Mouse (Mus musculus) heart, adult 2 months (tissue): ENCODE measurements around the gene Bpgm. TPM values are rescaled to one million over a fixed set of nuclear protein-coding genes. Genes with fewer than 3 reads are reported as not detected.

Experiments
- DNase-seq, 2 experiments: peaks; one replicate each; pipeline ENCODE4 v3.0.0; 2021
- H3K27ac ChIP-seq: fragments of 200-600 bp; 2 replicates; pipeline ENCODE4 v1.8.1; 2022
- H3K27me3 ChIP-seq: fragments of 200-500 bp; 2 replicates; pipeline ENCODE4 v1.6.1; 2012; ENCODE audit warnings: mild to moderate bottlenecking, low read length, inconsistent platforms, mixed read lengths; ENCODE audit not compliant: control insufficient read depth, insufficient read depth
- H3K36me3 ChIP-seq: fragments of 200-500 bp; 2 replicates; pipeline ENCODE4 v1.6.1; 2012; ENCODE audit warnings: low read length, inconsistent platforms; ENCODE audit not compliant: control insufficient read depth, insufficient read depth
- H3K4me1 ChIP-seq: fragments of 200-500 bp; 2 replicates; pipeline ENCODE4 v1.6.1; 2011; ENCODE audit warnings: low read length; ENCODE audit not compliant: control insufficient read depth, insufficient read depth
- H3K4me3 ChIP-seq: fragments of 200-600 bp; 2 replicates; pipeline ENCODE4 v1.8.1; 2022
- H3K79me2 ChIP-seq: fragments of 200-500 bp; replicated peaks from 2 replicates; pipeline ENCODE4 v1.6.1; 2012; ENCODE audit warnings: mild to moderate bottlenecking, inconsistent platforms, low read length, moderate library complexity, mixed read lengths; ENCODE audit not compliant: control insufficient read depth, insufficient read depth
- H3K9ac ChIP-seq: fragments of 200-500 bp; 2 replicates; pipeline ENCODE4 v1.6.1; 2012; ENCODE audit warnings: low read depth, mild to moderate bottlenecking, control low read depth, inconsistent platforms, low read length, mixed read lengths
- CTCF ChIP-seq: fragments of 200-600 bp; IDR thresholded peaks from 2 replicates; pipeline ENCODE4 v1.8.1; 2022; ENCODE audit warnings: antibody characterized with exemption, mild to moderate bottlenecking, moderate library complexity
- EP300 ChIP-seq: fragments of 200-500 bp; IDR thresholded peaks from 2 replicates; pipeline ENCODE4 v1.6.1; 2011; ENCODE audit warnings: low read depth, low read length, control low read depth; ENCODE audit not compliant: insufficient read depth
- POLR2A ChIP-seq: fragments of 200-500 bp; IDR thresholded peaks from 2 replicates; pipeline ENCODE4 v1.6.1; 2011; ENCODE audit warnings: mild to moderate bottlenecking, low read depth, low read length, control low read depth; ENCODE audit not compliant: insufficient read depth
- WGBS: fragments of 180-500 bp; shearing (Covaris S2); methylation state at CpG from one replicate; pipeline ENCODE4 v1.1.7; 2018; 5-methylcytosine and 5-hydroxymethylcytosine counted together
- intact Hi-C: fragments of 180-260 bp; cut with DNase I; formaldehyde crosslinking; loops from one replicate; pipeline ENCODE4 v1.15.1; 2025
- polyA plus RNA-seq: library from polyadenylated mRNA; depleted of rRNA; stranded (reverse); fragments of >200 nt; gene quantifications from 2 replicates; pipeline ENCODE4 v1.2.3, GENCODE M21; 2012
- total RNA-seq, 2 experiments: library from RNA; stranded (reverse); gene quantifications; 2 replicates each; pipeline ENCODE4 v1.2.3; 2021

The Bpgm gene
- total and polyA plus RNA-seq, 3 experiments: 38.6 to 148 (median 72.4) TPM

DNA sequence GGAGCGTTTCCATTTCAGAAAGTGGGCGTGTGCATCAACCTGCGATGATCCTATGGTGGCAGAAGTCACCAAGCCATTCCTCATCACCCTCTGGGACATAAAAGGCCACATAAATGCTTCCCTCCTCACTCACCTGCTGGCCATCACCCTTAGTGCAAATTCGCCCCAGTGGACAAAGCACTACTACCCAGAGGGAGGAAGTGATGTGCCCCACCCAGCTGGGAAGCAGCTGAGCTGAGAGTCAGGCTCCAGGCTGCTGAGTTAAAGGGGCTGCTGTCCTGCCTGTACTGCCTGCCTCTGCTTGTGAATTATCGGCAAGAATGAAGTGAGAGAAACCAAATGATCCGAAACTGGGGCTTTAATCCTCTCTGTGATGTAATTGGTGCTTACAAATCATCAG is 49.9 kb downstream of the Bpgm start:
- no peaks in the 10 kb centered on the region for H3K79me2 ChIP-seq
- WGBS: 74% methylated on average over 6 of the region's 6 CpGs
- no peak for TF ChIP-seq EP300
- TF ChIP-seq POLR2A: no peak
- TF ChIP-seq CTCF: no peak
- no peaks in the 10 kb centered on the region for H3K4me1 ChIP-seq
- no peak overlapping the region for H3K27ac ChIP-seq
- H3K36me3 ChIP-seq: no peaks in the 10 kb centered on the region
- intact Hi-C loops: no loop called here
- no peaks in the 10 kb centered on the region for H3K27me3 ChIP-seq
- no peak overlapping the region for H3K9ac ChIP-seq
- no peak for DNase-seq
- H3K4me3 ChIP-seq: no peak overlapping the region

DNA sequence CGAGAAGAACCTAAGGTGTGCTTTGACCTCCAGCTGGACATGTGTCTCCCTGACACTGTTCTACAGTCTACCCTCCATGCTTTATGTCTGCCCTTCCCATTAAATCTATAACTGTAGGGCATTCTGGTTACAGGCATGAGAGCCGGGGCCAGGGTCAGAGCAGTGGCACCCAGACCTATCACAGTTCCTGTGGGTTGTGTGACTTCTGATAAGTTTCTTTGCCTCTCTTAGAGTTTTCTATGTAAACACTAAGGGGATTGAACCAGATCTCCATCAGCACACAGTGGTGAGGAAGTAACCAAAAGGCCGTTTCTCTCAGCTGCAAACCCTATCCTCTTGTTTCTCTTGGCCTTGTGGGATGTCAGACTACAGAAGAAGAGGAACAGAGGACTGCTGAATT is 50.4 kb downstream of the Bpgm start:
- TF ChIP-seq EP300: no peak
- no peak for TF ChIP-seq POLR2A
- no peak for TF ChIP-seq CTCF
- no peak for DNase-seq
- Histone ChIP-seq H3K79me2 (no peaks in the 10 kb centered on the region), H3K4me1 (no peaks in the 10 kb centered on the region), H3K4me3 (no peak overlapping the region), H3K9ac (no peak overlapping the region), H3K27ac (no peak overlapping the region), H3K27me3 (no peaks in the 10 kb centered on the region), H3K36me3 (no peaks in the 10 kb centered on the region)
- intact Hi-C loops: no loop called here
- 84% methylated on average over 3 of the region's 3 CpGs for WGBS

DNA sequence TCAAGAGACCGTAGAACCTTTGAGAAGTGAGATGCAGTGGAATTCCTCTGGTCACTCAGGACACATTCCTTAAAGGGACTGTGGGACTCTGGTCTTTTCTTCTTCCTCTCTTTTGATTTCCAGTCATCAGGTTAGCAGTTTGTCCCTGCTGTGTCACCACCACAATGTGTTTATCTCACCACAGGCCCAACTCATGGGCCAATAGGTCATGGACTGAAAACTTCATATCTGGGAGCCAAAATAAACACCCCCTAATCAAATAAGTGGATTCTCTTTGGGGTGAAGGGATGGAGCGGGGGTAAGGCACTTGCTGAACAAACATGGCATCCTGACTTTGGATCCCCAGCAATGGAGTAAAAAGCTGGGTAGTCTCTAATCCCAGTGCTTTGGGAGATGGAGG is 52.1 kb downstream of the Bpgm start:
- Histone ChIP-seq H3K4me1 (no peaks in the 10 kb centered on the region), H3K9ac (no peak overlapping the region)
- intact Hi-C loops: no loop called here

DNA sequence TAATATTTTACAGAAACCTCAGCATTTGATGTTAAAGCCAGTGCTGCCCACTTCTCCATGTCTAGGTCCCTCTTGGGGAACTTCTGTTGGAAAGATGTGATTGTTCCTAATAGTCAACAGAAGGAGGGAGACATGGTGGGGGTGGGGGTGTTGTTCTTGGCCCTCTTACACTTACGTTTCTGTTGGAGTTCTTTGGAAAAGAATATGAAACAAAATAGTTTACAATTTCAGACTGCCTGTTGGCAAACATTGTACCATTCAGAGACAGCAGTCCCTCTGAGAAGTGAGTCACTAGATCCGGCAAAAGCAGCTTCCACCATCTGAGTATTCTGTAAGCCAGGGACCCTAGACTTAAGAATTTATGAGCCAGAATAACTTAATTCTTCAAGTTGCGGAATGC is 54.0 kb downstream of the Bpgm start:
- Histone ChIP-seq H3K27me3 (no peaks in the 10 kb centered on the region), H3K4me1 (no peaks in the 10 kb centered on the region), H3K36me3 (no peaks in the 10 kb centered on the region), H3K79me2 (no peaks in the 10 kb centered on the region), H3K9ac (no peak overlapping the region), H3K4me3 (no peak overlapping the region), H3K27ac (no peak overlapping the region)
- TF ChIP-seq POLR2A (no peak), CTCF (no peak), EP300 (no peak)
- intact Hi-C loops: no loop called here
- DNase-seq: no peak
- 64% methylated on average over 3 of the region's 3 CpGs for WGBS

More for the DNA sequence above, 52.1 kb downstream of the Bpgm start:
- TF ChIP-seq POLR2A (no peak), EP300 (no peak), CTCF (no peak)
- Histone ChIP-seq H3K79me2 (no peaks in the 10 kb centered on the region), H3K27me3 (no peaks in the 10 kb centered on the region), H3K4me3 (no peak overlapping the region), H3K36me3 (no peaks in the 10 kb centered on the region), H3K27ac (no peak overlapping the region)
- WGBS: 94% methylated on average over 2 of the region's 2 CpGs
- no peak for DNase-seq

DNA sequence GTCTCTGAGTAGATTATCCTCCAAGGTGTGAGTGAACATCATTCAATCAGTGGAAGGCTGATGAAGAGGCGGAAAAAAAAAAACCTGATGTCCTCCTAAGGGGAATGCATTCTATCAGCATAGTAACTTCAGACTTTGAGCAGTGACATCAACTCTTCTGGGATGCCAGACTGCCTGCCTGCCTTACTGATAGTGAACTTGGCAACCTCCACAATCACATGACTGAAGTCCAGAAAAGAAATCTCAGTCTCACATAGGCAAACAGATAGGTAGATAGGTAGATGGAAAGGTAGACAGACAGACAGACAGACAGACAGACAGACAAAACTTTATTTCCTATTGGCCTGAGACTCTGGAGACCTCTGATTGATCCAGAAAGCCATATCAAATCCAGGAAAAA is 57.0 kb downstream of the Bpgm start:
- no peaks in the 10 kb centered on the region for H3K36me3 ChIP-seq
- TF ChIP-seq EP300 (no peak), POLR2A (no peak), CTCF (no peak)
- H3K4me3 ChIP-seq: no peak overlapping the region
- no peaks in the 10 kb centered on the region for H3K27me3 ChIP-seq
- no peak overlapping the region for H3K9ac ChIP-seq
- intact Hi-C loops: no loop called here
- no peaks in the 10 kb centered on the region for H3K4me1 ChIP-seq
- WGBS: 87% methylated on average over 1 of the region's 1 CpGs
- H3K27ac ChIP-seq: no peak overlapping the region
- no peak for DNase-seq
- H3K79me2 ChIP-seq: no peaks in the 10 kb centered on the region

GRCm38 (mm10) chr6:34533896-34534295 is 57.9 kb downstream of the Bpgm start:
- Histone ChIP-seq H3K36me3 (no peaks in the 10 kb centered on the region), H3K27me3 (no peaks in the 10 kb centered on the region), H3K4me3 (no peak overlapping the region), H3K9ac (no peak overlapping the region), H3K4me1 (no peaks in the 10 kb centered on the region), H3K27ac (no peak overlapping the region), H3K79me2 (no peaks in the 10 kb centered on the region)
- 37% methylated on average over 5 of the region's 5 CpGs for WGBS
- intact Hi-C loops: no loop called here
- TF ChIP-seq EP300: no peak
- no peak for TF ChIP-seq POLR2A
- TF ChIP-seq CTCF: no peak
- DNase-seq: no peak
